Mouse (Mus musculus) large intestine, adult 2 months (tissue): ENCODE data around the gene Il1r2. TPM values are rescaled to one million over a fixed set of nuclear protein-coding genes. Genes with fewer than 3 reads are reported as not detected.

Source experiments
- DNase-seq: peaks from one replicate; pipeline ENCODE4 v3.0.0-alpha.2; 2012; ENCODE audit warnings: low read depth, low spot score
- WGBS: fragments of 180-500 bp; shearing (Covaris S2); methylation state at CpG from one replicate; pipeline ENCODE4 v1.1.7; 2018; 5-methylcytosine and 5-hydroxymethylcytosine counted together
- polyA plus RNA-seq: library from polyadenylated mRNA; depleted of rRNA; stranded (reverse); fragments of >200 nt; gene quantifications from 2 replicates; pipeline ENCODE4 v1.2.3, GENCODE M21; 2012

The Il1r2 gene
- polyA plus RNA-seq, 1 experiment, result 1.9 TPM

DNA sequence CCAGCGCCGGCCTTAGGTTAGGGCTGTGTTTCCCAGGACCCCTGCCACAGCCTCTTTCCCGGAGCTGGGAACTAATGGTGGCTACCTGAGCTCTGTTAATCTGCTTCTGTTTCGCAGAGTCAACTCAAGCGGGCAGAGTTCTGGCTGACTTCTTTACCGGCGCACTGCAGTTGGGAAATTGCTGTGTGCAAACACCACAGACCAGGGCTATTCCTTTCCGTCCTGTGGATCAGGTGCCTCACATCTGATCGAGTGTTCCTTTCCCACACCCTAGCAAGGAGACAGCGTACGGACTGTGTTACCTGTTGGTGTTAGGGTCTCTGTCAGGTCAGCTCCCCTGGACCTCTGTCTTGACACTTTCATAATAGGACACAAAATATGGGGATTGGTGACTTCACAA, 15.9 kb upstream of the Il1r2 start:
- DNase-seq, result no peak
- 52% methylated on average over 11 of the region's 11 CpGs for WGBS

DNA sequence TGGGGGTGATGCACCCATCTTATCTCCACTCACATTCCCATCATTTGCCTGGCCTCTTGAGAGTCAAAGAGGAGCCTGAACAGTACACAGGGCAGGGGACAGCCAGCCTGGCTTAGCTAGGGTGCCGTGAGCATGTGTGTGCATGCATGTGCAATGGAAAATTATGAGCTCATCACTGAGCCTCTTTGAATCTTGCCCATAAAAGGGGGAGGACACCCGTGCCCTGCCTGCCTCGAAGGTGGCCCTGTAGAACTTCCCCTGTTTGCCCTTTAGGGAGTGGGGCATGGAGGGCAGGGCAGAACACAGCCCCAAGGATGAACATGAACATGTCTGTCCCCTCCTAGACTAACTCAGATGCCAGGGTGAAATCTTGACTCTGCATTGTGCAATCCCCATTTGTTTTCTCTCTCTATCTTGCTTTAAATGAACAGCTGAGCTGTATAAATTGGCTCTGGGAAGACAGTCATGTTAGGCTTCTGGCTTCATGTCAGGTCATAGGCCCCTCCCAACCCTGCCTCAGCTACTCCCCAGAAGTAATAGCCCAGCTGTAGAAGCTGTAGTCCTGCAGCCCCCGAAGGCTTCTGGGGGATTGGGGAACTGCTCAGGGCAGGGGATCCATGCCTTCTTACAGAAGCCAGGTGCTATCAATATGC, 14.6 kb upstream of the Il1r2 start:
- no peak for DNase-seq
- WGBS, result 42% methylated on average over 4 of the region's 4 CpGs

GRCm38 (mm10) chr1:40061359-40061758, 12.5 kb upstream of the Il1r2 start:
- no peak for DNase-seq
- WGBS, result 69% methylated on average over 9 of the region's 9 CpGs

- DNase-seq, result no peak
- 46% methylated on average over 4 of the region's 4 CpGs for WGBS
Measured at GRCm38 (mm10) chr1:40063409-40063808, 10.5 kb upstream of the Il1r2 start.

GRCm38 (mm10) chr1:40064508-40064907, 9.4 kb upstream of the Il1r2 start:
- WGBS, result 85% methylated on average over 8 of the region's 8 CpGs
- DNase-seq, result no peak

- 74% methylated on average over 4 of the region's 4 CpGs for WGBS
- no peak for DNase-seq
Measured at GRCm38 (mm10) chr1:40072558-40072957, 1.3 kb upstream of the Il1r2 start.

DNA sequence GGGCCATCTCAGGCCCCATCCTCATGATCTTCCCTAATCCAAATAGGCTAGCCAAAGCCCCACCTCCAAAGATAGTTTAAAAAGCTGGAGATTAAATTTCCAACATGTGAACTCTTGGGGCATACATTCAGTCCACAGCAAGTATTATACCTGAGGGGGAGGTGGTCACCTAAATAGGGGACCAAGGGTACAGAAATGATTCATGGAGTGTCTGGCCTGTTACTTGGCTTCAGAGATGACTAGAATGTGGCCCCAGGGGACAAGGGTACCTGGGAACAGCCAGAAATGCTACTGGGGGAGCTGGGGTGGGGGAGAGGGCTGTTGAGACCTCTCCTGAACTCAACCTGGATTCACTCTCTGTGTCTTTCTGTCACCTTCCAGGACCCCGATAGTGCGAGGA, 3.4 kb downstream of the Il1r2 start:
- 88% methylated on average over 2 of the region's 2 CpGs for WGBS
- DNase-seq, result no peak

DNA sequence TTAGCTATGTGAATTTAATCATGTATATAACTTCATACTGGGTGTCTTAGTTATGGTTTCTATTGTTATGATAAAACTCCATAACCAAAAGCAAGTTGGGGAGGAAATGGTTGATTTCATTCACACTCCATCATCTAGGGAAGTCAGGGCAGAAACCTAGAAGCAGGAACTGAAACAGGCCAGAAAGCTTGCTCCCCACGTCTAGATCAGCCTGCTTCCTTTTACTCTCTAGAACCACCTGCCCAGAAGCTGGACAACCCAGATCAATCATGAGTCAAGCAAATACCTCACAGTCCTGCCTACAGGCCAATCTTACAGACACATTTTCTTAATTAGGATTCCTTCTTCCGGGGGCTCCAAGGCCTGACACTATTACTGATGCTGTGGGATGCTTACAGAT, 7.2 kb downstream of the Il1r2 start:
- no peak for DNase-seq
- WGBS, result 74% methylated on average over 2 of the region's 2 CpGs

DNA sequence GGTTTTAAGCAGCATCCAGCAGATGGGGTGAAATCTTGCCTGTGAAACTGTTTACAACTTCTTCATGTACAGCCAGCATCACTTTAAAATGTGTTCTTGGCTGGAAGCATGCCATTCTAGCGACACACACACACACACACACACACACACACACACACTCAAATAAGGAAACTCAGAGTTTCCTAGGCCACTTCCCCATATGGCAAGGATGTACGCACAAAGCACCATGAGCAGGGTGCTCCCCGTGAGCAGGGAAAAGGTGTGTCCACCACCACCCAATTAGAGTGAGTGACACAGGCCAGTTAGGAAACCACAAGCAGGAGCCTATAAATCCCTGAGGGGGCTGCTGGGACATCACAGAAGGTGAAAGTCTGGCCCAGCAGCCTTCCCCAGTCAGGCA, 10.5 kb downstream of the Il1r2 start:
- DNase-seq, result no peak
- 24% methylated on average over 3 of the region's 3 CpGs for WGBS

GRCm38 (mm10) chr1:40085403-40086182, 11.7 kb downstream of the Il1r2 start:
- peak; percentile 24 for DNase-seq
- WGBS, result 3% methylated on average over 25 of the region's 25 CpGs

GRCm38 (mm10) chr1:40091160-40091559, 17.3 kb downstream of the Il1r2 start:
- WGBS, result 80% methylated on average over 9 of the region's 9 CpGs
- no peak for DNase-seq

DNA sequence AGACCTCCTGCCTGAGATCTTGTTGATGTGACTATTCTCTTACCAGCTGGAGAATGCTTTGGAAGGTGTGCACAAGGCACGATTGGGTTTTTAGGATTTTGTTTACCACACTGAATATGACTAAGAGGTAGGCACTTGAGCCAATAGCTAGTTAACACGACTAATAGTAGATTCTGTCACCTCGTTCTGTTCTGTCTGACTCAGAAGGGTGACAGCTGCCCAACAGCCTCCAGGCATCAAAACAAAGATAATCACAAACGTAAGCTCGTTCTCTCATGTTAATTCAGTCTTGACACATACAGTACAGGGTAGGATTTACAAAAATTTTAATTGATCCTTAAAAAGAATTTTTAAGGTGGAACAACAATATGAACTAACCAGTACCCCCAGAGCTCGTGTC, 18.7 kb downstream of the Il1r2 start:
- no peak for DNase-seq
- 71% methylated on average over 6 of the region's 6 CpGs for WGBS

GRCm38 (mm10) chr1:40094601-40095304, 20.9 kb downstream of the Il1r2 start:
- no peak for DNase-seq
- WGBS, result 61% methylated on average over 3 of the region's 3 CpGs

DNA sequence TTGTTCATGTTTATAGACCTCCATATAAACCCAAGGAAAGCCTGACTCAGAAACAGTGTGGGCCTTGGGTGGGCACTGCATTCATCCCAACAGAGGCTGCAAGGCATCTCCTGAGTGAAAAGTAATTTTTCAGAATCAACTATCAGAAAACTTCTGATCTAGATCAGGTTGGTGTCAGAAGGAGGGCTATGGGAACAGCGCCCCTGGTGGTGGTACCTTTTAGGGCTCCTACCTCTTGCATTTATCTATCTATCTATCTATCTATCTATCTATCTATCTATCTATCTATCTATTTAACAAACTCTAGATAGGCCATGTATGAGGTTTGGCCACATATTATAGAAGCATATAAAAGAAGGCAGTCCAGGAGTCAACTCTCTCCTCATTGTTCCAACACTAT, 21.7 kb downstream of the Il1r2 start:
- no peak for DNase-seq
- 26% methylated on average over 1 of the region's 1 CpGs for WGBS

GRCm38 (mm10) chr1:40106306-40106705, 32.4 kb downstream of the Il1r2 start:
- WGBS, result 75% methylated on average over 4 of the region's 4 CpGs

GRCm38 (mm10) chr1:40106719-40107118, 32.8 kb downstream of the Il1r2 start:
- no peak for DNase-seq
- 59% methylated on average over 4 of the region's 4 CpGs for WGBS

More at GRCm38 (mm10) chr1:40106306-40106705, 32.4 kb downstream of the Il1r2 start:
- no peak for DNase-seq

DNA sequence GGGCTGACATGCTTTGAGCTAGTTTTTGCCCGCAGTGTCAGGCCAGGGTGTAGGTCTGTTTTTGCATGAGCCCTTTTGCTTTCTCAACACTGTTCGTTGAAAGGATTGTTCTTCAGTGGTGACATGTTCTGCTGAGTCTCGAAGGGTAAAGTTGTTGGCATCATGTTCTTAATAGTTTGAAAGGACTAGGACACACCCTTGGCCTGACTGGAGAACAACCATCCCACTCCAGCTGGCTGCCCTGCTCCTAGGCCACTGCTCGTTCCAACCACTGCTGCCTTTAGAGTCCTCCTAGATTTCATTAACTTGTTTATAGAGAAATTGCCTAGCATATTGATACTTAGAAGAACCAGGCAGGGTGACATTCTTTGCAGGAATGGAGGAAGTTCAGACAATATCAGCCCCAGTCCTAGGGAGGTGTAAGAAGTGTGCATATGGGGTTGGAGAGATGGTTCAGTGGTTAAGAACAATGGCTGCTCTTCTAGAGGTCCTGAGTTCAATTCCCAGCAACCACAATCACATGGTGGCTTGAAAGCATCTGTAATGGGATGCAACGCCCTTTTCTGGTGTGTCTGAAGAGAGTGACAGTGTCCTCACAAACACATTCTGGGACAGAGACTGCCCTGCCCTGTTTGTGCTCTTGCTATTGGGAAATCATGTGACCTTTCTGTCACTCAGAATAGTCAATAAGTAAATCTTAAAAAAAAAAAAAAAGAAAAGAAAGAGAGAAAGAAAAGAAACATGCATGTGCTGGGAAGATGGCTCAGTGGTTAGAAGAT, 34.3 kb downstream of the Il1r2 start:
- 72% methylated on average over 5 of the region's 5 CpGs for WGBS
- no peak for DNase-seq

DNA sequence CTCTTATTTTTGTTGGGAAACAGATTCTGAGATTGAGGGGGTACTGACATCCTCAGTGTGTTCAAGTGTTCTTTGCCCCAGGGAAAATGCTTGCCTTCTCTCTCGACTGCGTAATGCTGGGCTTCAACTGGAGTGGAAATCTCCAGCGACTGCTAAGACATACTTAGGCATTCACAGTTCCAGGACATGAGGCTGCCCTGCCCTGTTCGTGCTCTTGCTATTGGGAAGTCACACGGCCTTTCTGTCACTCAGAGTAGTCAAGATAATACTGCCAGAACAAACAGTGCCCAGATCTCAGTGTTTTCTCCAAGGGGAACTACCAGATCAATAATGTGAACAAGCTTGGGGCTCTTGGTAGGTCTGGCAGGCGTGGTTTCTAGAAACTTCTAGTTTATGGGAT, 35.9 kb downstream of the Il1r2 start:
- WGBS, result 55% methylated on average over 6 of the region's 6 CpGs
- DNase-seq, result no peak

- WGBS, result 22% methylated on average over 8 of the region's 8 CpGs
- DNase-seq, result peak; percentile 58
Measured at GRCm38 (mm10) chr1:40115271-40115670, 41.4 kb downstream of the Il1r2 start.

DNA sequence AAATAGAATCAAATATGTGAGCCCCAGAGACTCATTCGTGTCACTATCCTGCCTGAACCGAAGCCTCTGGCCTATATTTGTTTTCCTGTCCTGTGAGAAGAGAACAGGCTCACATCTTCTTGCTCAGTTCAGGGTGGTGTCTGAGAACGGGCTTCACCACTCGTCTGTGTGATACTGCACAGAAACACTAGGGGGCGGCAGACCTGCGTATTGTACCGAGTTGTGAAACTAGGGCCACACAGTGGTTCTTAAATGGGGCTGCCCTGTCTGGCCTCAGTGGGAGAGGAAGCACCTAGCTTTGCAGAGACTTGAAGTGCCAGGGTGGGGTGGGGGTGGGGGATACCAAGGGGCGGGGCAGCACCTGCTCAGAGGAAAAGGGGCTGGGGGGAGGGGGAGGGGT, 42.5 kb downstream of the Il1r2 start:
- DNase-seq, result peak; percentile 70
- WGBS, result 4% methylated on average over 8 of the region's 8 CpGs
